Mouse (Mus musculus): ENCODE data around the gene Kctd15.

GRCm38 (mm10) chr7:34698221-34698620 is 41.7 kb upstream of the Kctd15 start:
- no peak for TF ChIP-seq CTCF (IDR thresholded peaks at IDR 0.05; ENCODE audit: borderline replicate concordance, insufficient read depth, low read length)
- TF ChIP-seq POLR2A (IDR thresholded peaks at IDR 0.05; ENCODE audit: low read depth, low read length): no peak

Measured in embryonic fibroblast, embryonic 13.5 days (primary cell).